Mouse (Mus musculus): Measurements from ENCODE around the gene Rcbtb1.
"Not testable (repeated sequence)": the region's sequence is repeated elsewhere in the genome, so short reads cannot be mapped to it uniquely, and the experiment has no call there.

The Rcbtb1 gene

GRCm38 (mm10) chr14:59260056-59260455, 59.0 kb downstream of the Rcbtb1 start, which contains the start of gene Gm6904:
Gene Gm6904, minus strand, starts transcription at chr14:59260216.
- intact Hi-C loops (cut with DNase I): no loop called here

DNA sequence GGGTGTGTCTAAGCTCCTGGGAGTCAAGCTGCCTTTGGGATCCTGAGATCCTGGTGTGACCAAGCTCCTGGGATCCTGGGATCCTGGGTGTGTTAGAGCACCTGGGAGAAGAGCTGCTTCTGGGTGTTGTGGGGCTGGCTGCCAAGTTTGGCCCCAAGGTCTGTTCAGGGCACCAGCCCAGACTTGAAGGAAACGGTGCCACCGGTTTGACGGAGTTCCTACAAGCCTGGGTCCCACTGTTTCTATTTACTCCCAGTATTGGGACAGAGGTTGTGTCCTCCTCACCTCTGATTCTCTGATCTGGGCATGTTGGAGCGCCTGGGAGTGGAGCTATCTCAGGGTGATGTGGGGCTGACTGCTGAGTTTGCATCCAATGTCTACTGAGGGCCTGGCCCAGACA, 74.0 kb downstream of the Rcbtb1 start:
- intact Hi-C loops (cut with DNase I): not testable (repeated sequence)

Measured in adrenal gland (tissue).